Mouse (Mus musculus) hindbrain, postnatal 0 days (tissue): ENCODE measurements at regions not wholly inside any gene's neighbourhood (a gene's known extent, or its start where the extent isn't known, plus 50 kb on each side); places are given as distances from the start of the nearest gene placed in this dataset.

Source experiments
- ATAC-seq: fragments of 200-750 bp; cut with Nextera tagmentation; 2 replicates; pipeline ENCODE4 v1.8.0; 2017; ENCODE audit warnings: mild to moderate bottlenecking, moderate TSS enrichment, moderate library complexity
- DNase-seq: peaks from one replicate; pipeline ENCODE4 v3.0.0-alpha.2; 2015; ENCODE audit warnings: low spot score
- H3K27ac ChIP-seq: fragments of 300-500 bp; sonication (generic); 2 replicates; pipeline ENCODE4 v1.5.1; 2014; ENCODE audit warnings: mild to moderate bottlenecking
- H3K27me3 ChIP-seq: fragments of 300-500 bp; sonication (generic); 2 replicates; pipeline ENCODE4 v1.6.1; 2014; ENCODE audit warnings: low read length, mixed read lengths; ENCODE audit not compliant: insufficient read depth
- H3K36me3 ChIP-seq: fragments of 300-500 bp; sonication (generic); 2 replicates; pipeline ENCODE4 v1.6.1; 2014; ENCODE audit warnings: low read length, mixed read lengths; ENCODE audit not compliant: insufficient read depth
- H3K4me1 ChIP-seq: fragments of 300-500 bp; sonication (generic); 2 replicates; pipeline ENCODE4 v1.6.1; 2014; ENCODE audit warnings: antibody characterized with exemption, low read length, mixed read lengths; ENCODE audit not compliant: insufficient read depth
- H3K4me2 ChIP-seq: fragments of 300-500 bp; sonication (generic); 2 replicates; pipeline ENCODE4 v1.6.1; 2014; ENCODE audit warnings: low read depth, mild to moderate bottlenecking, low read length, moderate library complexity, mixed read lengths
- H3K4me3 ChIP-seq: fragments of 300-500 bp; sonication (generic); 2 replicates; pipeline ENCODE4 v1.5.1; 2014; ENCODE audit warnings: low read length
- H3K9ac ChIP-seq: fragments of 300-500 bp; sonication (generic); replicated peaks from 2 replicates; pipeline ENCODE4 v1.6.1; 2014; ENCODE audit warnings: mild to moderate bottlenecking, low read length, moderate library complexity, mixed read lengths
- H3K9me3 ChIP-seq: fragments of 300-500 bp; sonication (generic); 2 replicates; pipeline ENCODE4 v1.6.1; 2016; ENCODE audit warnings: low read length, mixed read lengths
- CTCF ChIP-seq: IDR thresholded peaks from 2 replicates; pipeline ENCODE4 v1.5.1; 2016; ENCODE audit warnings: antibody characterized with exemption, control low read depth, low read depth
- WGBS: fragments of 180-500 bp; shearing (Covaris S2); extraction: QIAGEN DNeasy Blood & Tissue Kit; methylation state at CpG from one replicate; pipeline ENCODE4 v1.1.7; 2014; 5-methylcytosine and 5-hydroxymethylcytosine counted together

- DNase-seq (no peak), ATAC-seq (no peak)
- H3K9me3 ChIP-seq: no peaks in the 10 kb centered on the region
- H3K36me3 ChIP-seq: no peaks in the 10 kb centered on the region
- H3K9ac ChIP-seq: no peak overlapping the region
- no peaks in the 10 kb centered on the region for H3K27me3 ChIP-seq
- TF ChIP-seq CTCF: no peak
- no peaks in the 10 kb centered on the region; the same call in 1 of the 2 replicates for H3K4me1 ChIP-seq
- no peak overlapping the region for H3K4me2 ChIP-seq
- no peak overlapping the region for H3K4me3 ChIP-seq
- 81% methylated on average over 4 of the region's 4 CpGs for WGBS
- H3K27ac ChIP-seq: no peak overlapping the region
Measured at GRCm38 (mm10) chr11:117426651-117427050, 57.5 kb upstream of the Gm11733 start.

- Histone ChIP-seq H3K9me3 (no peaks in the 10 kb centered on the region), H3K27me3 (no peaks in the 10 kb centered on the region), H3K4me2 (no peak overlapping the region), H3K36me3 (no peaks in the 10 kb centered on the region), H3K4me3 (no peak overlapping the region), H3K27ac (no peak overlapping the region), H3K4me1 (no peaks in the 10 kb centered on the region; the same call in 1 of the 2 replicates), H3K9ac (no peak overlapping the region)
- DNase-seq (no peak), ATAC-seq (no peak)
- no peak for TF ChIP-seq CTCF
- 81% methylated on average over 17 of the region's 17 CpGs for WGBS
Measured at GRCm38 (mm10) chr11:117427808-117428510, 56.2 kb upstream of the Gm11733 start.

GRCm38 (mm10) chr11:117429326-117429752 is 54.8 kb upstream of the Gm11733 start:
- Histone ChIP-seq H3K4me3 (no peak overlapping the region), H3K9me3 (no peaks in the 10 kb centered on the region), H3K9ac (no peak overlapping the region), H3K4me1 (no peaks in the 10 kb centered on the region; the same call in 1 of the 2 replicates), H3K36me3 (no peaks in the 10 kb centered on the region), H3K27ac (no peak overlapping the region), H3K4me2 (no peak overlapping the region), H3K27me3 (no peaks in the 10 kb centered on the region)
- no peak for ATAC-seq
- DNase-seq: peak; percentile 47
- no peak for TF ChIP-seq CTCF
- 61% methylated on average over 10 of the region's 10 CpGs for WGBS

- ATAC-seq (no peak), DNase-seq (no peak)
- no peak overlapping the region for H3K4me2 ChIP-seq
- H3K9me3 ChIP-seq: no peaks in the 10 kb centered on the region
- no peaks in the 10 kb centered on the region for H3K36me3 ChIP-seq
- no peak for TF ChIP-seq CTCF
- 46% methylated on average over 8 of the region's 8 CpGs for WGBS
- no peak overlapping the region for H3K27ac ChIP-seq
- no peaks in the 10 kb centered on the region; the same call in 1 of the 2 replicates for H3K4me1 ChIP-seq
- no peaks in the 10 kb centered on the region for H3K27me3 ChIP-seq
- no peak overlapping the region for H3K9ac ChIP-seq
- no peak overlapping the region for H3K4me3 ChIP-seq
Measured at GRCm38 (mm10) chr11:117429894-117430293, 54.3 kb upstream of the Gm11733 start.

- Histone ChIP-seq H3K4me3 (no peak overlapping the region), H3K4me1 (peaks cover 26% of the 10 kb centered on the region), H3K27me3 (no peaks in the 10 kb centered on the region), H3K27ac (no peak overlapping the region), H3K4me2 (no peak overlapping the region), H3K9ac (no peak overlapping the region), H3K36me3 (no peaks in the 10 kb centered on the region), H3K9me3 (no peaks in the 10 kb centered on the region)
- DNase-seq (no peak), ATAC-seq (no peak)
- TF ChIP-seq CTCF: peak; percentile 72
Measured at GRCm38 (mm10) chr11:117434056-117434455, 50.1 kb upstream of the Gm11733 start.
